Mouse (Mus musculus): ENCODE results near the gene Trpv4. TPM values are rescaled to one million over a fixed set of nuclear protein-coding genes. Genes with fewer than 3 reads are reported as not detected.

Trpv4 gene
- polyA plus RNA-seq, 1 experiment from 2014 or later: 0.53 TPM

DNA sequence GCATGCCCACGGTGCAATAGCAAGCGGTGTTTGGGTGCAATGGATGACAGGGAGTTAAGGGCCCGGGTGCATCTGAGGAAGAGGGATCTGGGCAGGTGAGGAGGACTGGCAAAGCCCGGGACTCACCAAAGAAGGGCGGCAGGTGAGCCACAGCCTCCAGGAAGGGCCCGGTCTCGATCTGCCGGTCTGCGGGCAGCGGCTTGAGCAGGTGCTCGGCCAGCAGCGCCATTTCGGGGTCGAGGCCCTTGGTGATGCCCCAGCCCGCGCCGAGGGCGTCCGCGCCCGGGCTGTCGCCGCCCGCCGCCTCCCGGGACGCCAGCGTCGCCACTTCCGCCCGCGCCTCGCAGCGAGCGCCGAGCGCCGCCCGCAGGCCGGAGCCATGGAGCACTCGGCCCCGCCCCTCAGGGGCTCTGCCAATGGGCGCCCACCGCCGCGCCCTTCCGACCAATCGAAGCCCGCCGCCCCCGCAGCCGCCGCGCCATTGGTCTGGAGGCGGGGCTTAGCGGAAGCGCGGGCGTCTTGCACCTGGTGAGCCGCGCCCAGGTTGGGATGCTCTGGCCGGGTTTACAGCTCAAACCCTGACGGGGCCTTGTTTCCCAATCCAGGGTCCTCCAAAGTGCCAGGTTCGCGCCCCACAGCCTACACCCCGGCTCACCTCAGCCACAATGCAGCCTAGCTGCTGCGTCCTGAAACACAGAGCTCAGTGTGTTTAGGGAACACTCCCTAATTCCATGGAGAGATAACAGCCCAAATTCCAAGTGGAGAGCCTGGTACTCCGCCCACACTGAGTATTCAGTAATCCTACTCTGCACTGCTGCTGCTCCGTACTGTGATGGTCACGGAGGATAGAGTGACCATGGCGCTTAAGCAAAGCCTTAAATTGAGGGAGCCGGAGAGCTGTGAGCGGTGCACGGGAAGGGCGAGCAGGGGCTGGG, 32.7 kb upstream of the Trpv4 start, which contains the start of gene Gltp:
Gltp (minus strand) TSS at position 352 of the 935 bp plus-strand sequence.
- no peaks in the 10 kb centered on the region for H3K36me3 ChIP-seq (ENCODE audit: control insufficient read depth, insufficient read depth)
- peak; percentile 98 for ATAC-seq (ENCODE audit: low read depth)
- H3K27ac ChIP-seq (ENCODE audit: low read length): 0 out of 2 replicates have a peak within 1 kb of the TSS, but pooled peaks have one; percentile 42
- 5% methylated on average over 66 of the region's 75 CpGs for WGBS (ENCODE audit: insufficient replicate concordance)
- peak within 1 kb of the TSS; percentile 99 for H3K4me2 ChIP-seq (ENCODE audit: low read depth, low read length)
- H3K9me3 ChIP-seq (replicated peaks; ENCODE audit: control insufficient read depth, low read length): no peaks in the 10 kb centered on the region
- H3K27me3 ChIP-seq (ENCODE audit: control insufficient read depth, insufficient read depth, low read depth, low read length): no peaks in the 10 kb centered on the region
- peak within 1 kb of the TSS; percentile 85 for H3K9ac ChIP-seq (ENCODE audit: low read depth, low read length)
- H3K4me3 ChIP-seq (ENCODE audit: low read depth, low read length): peak within 1 kb of the TSS; percentile 77
- H3K4me1 ChIP-seq (ENCODE audit: control insufficient read depth, low read depth, low read length): peaks cover 22% of the 10 kb centered on the region

DNA sequence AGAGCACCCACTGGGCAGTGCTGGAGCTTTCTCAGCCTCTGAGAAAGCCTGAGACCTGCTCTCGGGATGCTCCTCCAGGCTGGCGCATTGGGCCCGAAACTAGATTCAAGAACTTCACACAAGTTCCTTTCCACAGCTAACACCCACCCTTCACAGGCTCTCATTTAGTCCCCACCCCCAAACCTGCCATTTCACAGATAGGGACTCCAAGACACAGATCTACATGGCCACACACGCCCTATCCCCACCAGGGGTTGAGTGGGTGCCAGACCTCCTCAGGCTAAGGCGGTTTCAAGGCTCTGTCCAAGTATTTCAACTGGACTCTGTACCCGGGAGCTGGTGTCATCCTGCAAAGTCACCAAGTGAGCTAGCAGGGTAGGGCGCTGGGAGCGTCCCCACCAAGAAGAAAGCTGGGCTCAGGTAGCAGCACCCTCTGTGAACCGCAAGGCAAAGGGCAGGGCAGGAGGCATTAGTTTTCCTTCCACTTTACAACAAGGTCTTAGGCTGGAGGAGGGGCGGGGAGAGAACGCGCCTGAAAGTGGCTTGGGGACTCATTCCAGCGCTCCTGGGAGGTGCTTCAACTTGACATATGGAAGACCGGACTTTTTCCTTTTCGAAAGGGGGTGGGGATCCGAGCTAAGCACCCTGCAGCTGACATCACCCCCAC, 31.6 kb upstream of the Trpv4 start:
- 13% methylated on average over 16 of the region's 16 CpGs for WGBS (ENCODE audit: insufficient replicate concordance)
- ATAC-seq (ENCODE audit: low read depth): no peak
- Histone ChIP-seq H3K4me2 (ENCODE audit: low read depth, low read length) (peak overlapping the region; percentile 99), H3K4me3 (ENCODE audit: low read depth, low read length) (peak overlapping the region; percentile 77), H3K27me3 (ENCODE audit: control insufficient read depth, insufficient read depth, low read depth, low read length) (no peaks in the 10 kb centered on the region), H3K27ac (ENCODE audit: low read length) (no peak overlapping the region), H3K9ac (ENCODE audit: low read depth, low read length) (peak overlapping the region; percentile 85), H3K9me3 (replicated peaks; ENCODE audit: control insufficient read depth, low read length) (no peaks in the 10 kb centered on the region), H3K36me3 (ENCODE audit: control insufficient read depth, insufficient read depth) (no peaks in the 10 kb centered on the region), H3K4me1 (ENCODE audit: control insufficient read depth, low read depth, low read length) (peaks cover 22% of the 10 kb centered on the region)

GRCm38 (mm10) chr5:114688703-114689102, 30.5 kb upstream of the Trpv4 start:
- H3K4me2 ChIP-seq (ENCODE audit: low read depth, low read length): no peak overlapping the region
- no peaks in the 10 kb centered on the region for H3K36me3 ChIP-seq (ENCODE audit: control insufficient read depth, insufficient read depth)

DNA sequence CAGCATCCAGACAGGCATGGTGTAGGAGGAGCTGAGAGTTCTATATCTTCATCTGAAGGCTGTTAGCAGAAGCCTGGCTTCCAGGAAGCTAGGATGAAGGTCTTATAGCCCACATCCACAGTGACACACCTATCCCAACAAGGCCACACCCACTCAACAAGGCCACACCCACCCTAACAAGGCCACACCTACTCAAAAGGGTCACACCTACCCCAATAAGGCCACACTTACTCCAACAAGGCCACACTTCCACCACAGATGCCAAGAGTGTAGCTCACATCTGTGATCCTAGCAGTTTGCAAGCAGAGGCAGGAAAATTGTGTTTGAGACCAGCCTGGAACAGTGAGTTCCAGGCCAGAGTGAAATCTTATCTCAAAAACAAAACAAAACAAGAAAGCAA, 29.7 kb upstream of the Trpv4 start:
- no peak overlapping the region for H3K27ac ChIP-seq (ENCODE audit: low read length)
- H3K4me2 ChIP-seq (ENCODE audit: low read depth, low read length): no peak overlapping the region
- H3K9me3 ChIP-seq (replicated peaks; ENCODE audit: control insufficient read depth, low read length): no peaks in the 10 kb centered on the region
- no peak for ATAC-seq (ENCODE audit: low read depth)
- H3K4me1 ChIP-seq (ENCODE audit: control insufficient read depth, low read depth, low read length): peaks cover 22% of the 10 kb centered on the region
- H3K36me3 ChIP-seq (ENCODE audit: control insufficient read depth, insufficient read depth): no peaks in the 10 kb centered on the region
- no peaks in the 10 kb centered on the region for H3K27me3 ChIP-seq (ENCODE audit: control insufficient read depth, insufficient read depth, low read depth, low read length)
- no peak overlapping the region for H3K4me3 ChIP-seq (ENCODE audit: low read depth, low read length)
- no peak overlapping the region for H3K9ac ChIP-seq (ENCODE audit: low read depth, low read length)

More at GRCm38 (mm10) chr5:114688703-114689102, 30.5 kb upstream of the Trpv4 start:
- H3K4me1 ChIP-seq (ENCODE audit: control insufficient read depth, low read depth, low read length): peaks cover 22% of the 10 kb centered on the region
- no peaks in the 10 kb centered on the region for H3K9me3 ChIP-seq (replicated peaks; ENCODE audit: control insufficient read depth, low read length)
- H3K27me3 ChIP-seq (ENCODE audit: control insufficient read depth, insufficient read depth, low read depth, low read length): no peaks in the 10 kb centered on the region
- no peak overlapping the region for H3K4me3 ChIP-seq (ENCODE audit: low read depth, low read length)
- 81% methylated on average over 13 of the region's 13 CpGs for WGBS (ENCODE audit: insufficient replicate concordance)
- no peak for ATAC-seq (ENCODE audit: low read depth)
- no peak overlapping the region for H3K27ac ChIP-seq (ENCODE audit: low read length)
- no peak overlapping the region for H3K9ac ChIP-seq (ENCODE audit: low read depth, low read length)

- H3K4me2 ChIP-seq (ENCODE audit: low read depth, low read length): no peak overlapping the region
- no peaks in the 10 kb centered on the region for H3K27me3 ChIP-seq (ENCODE audit: control insufficient read depth, insufficient read depth, low read depth, low read length)
- H3K9me3 ChIP-seq (replicated peaks; ENCODE audit: control insufficient read depth, low read length): no peaks in the 10 kb centered on the region
- H3K9ac ChIP-seq (ENCODE audit: low read depth, low read length): no peak overlapping the region
- WGBS (ENCODE audit: insufficient replicate concordance): 87% methylated on average over 7 of the region's 7 CpGs
- no peak overlapping the region for H3K4me3 ChIP-seq (ENCODE audit: low read depth, low read length)
- no peak overlapping the region for H3K27ac ChIP-seq (ENCODE audit: low read length)
- peaks cover 22% of the 10 kb centered on the region for H3K4me1 ChIP-seq (ENCODE audit: control insufficient read depth, low read depth, low read length)
- H3K36me3 ChIP-seq (ENCODE audit: control insufficient read depth, insufficient read depth): no peaks in the 10 kb centered on the region
- ATAC-seq (ENCODE audit: low read depth): no peak
These were observed 28.5 kb upstream of the Trpv4 start for GRCm38 (mm10) chr5:114686726-114687210.

DNA sequence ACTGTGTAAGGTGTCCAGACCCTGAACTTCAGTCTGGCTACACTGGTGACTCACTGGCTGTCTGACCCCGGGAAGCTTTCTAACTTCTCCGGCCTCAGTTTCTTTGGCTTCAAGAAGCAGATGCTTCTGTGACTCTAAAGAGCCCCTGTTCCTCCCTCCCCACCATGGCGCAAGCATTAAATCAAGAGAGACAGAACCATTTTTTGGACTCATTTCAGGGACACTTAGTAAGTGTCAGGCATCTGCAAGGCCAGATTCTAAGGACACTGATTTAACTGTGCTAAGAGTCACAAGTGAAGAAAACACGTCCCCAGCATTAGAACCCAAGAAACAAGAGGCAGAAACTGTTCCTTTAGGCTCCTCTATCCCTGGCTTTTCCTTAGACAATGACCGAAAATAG, 27.8 kb upstream of the Trpv4 start:
- no peaks in the 10 kb centered on the region for H3K27me3 ChIP-seq (ENCODE audit: control insufficient read depth, insufficient read depth, low read depth, low read length)
- no peaks in the 10 kb centered on the region for H3K36me3 ChIP-seq (ENCODE audit: control insufficient read depth, insufficient read depth)
- WGBS (ENCODE audit: insufficient replicate concordance): 77% methylated on average over 5 of the region's 5 CpGs
- H3K9ac ChIP-seq (ENCODE audit: low read depth, low read length): no peak overlapping the region
- no peak overlapping the region for H3K27ac ChIP-seq (ENCODE audit: low read length)
- no peak overlapping the region for H3K4me3 ChIP-seq (ENCODE audit: low read depth, low read length)
- no peaks in the 10 kb centered on the region for H3K9me3 ChIP-seq (replicated peaks; ENCODE audit: control insufficient read depth, low read length)
- no peak overlapping the region for H3K4me2 ChIP-seq (ENCODE audit: low read depth, low read length)
- peaks cover 18% of the 10 kb centered on the region for H3K4me1 ChIP-seq (ENCODE audit: control insufficient read depth, low read depth, low read length)
- no peak for ATAC-seq (ENCODE audit: low read depth)

DNA sequence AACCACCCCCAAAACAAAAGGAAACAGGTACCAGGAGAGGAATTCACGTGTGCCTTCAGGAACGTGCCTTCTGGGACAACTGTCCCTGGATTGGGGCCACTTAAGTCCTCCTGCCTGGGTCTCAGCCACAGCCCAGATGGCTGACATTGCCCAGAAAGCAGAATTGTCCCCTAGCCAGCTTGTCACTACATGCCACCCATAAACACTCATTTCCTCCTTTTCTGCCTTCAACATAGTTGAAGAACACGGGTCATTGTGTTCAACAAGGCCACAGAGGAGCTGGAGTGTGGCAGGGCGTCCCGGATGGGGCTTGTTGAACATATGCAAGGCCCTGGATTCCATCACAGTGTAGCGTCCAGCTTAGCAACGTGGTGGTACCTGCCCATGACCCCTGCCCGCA, 23.5 kb upstream of the Trpv4 start:
- 53% methylated on average over 8 of the region's 8 CpGs for WGBS (ENCODE audit: insufficient replicate concordance)
- no peaks in the 10 kb centered on the region for H3K9me3 ChIP-seq (replicated peaks; ENCODE audit: control insufficient read depth, low read length)
- H3K4me1 ChIP-seq (ENCODE audit: control insufficient read depth, low read depth, low read length): no peaks in the 10 kb centered on the region
- no peak overlapping the region for H3K9ac ChIP-seq (ENCODE audit: low read depth, low read length)
- H3K4me2 ChIP-seq (ENCODE audit: low read depth, low read length): no peak overlapping the region
- no peaks in the 10 kb centered on the region for H3K36me3 ChIP-seq (ENCODE audit: control insufficient read depth, insufficient read depth)
- H3K27ac ChIP-seq (ENCODE audit: low read length): no peak overlapping the region
- H3K4me3 ChIP-seq (ENCODE audit: low read depth, low read length): no peak overlapping the region
- H3K27me3 ChIP-seq (ENCODE audit: control insufficient read depth, insufficient read depth, low read depth, low read length): no peaks in the 10 kb centered on the region
- ATAC-seq (ENCODE audit: low read depth): no peak

DNA sequence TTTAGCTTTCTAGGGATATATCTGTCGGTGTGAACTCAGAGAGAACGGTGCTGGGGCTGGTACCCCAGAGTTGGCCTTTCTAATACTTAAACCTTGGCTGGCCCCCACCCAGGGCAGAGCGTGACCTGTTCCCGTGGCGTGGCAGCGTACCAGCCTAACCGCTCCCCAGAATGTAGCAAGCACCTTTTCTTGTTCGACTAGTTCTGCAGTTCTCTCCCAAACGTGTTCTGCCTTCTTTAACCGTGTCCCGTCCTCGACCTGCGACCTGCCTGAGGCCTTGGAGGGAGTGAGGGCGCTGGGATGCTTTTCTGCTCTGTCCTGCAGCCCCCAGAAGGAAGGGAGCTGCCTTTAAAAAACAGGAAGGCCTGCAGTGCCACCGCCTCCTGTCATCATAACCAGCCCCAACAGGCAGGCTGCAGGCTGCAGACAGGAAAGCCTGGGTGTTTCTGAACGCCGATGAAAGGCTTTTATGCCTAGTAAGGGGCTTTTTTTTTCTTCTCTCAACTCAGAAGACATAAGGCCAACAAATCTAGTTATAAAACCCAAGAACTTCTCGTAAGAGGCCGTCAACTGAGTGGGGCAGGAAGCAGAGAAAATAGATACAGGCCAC, 22.6 kb upstream of the Trpv4 start:
- Histone ChIP-seq H3K27ac (ENCODE audit: low read length) (no peak overlapping the region), H3K4me3 (ENCODE audit: low read depth, low read length) (no peak overlapping the region), H3K36me3 (ENCODE audit: control insufficient read depth, insufficient read depth) (no peaks in the 10 kb centered on the region), H3K9me3 (replicated peaks; ENCODE audit: control insufficient read depth, low read length) (no peaks in the 10 kb centered on the region), H3K27me3 (ENCODE audit: control insufficient read depth, insufficient read depth, low read depth, low read length) (no peaks in the 10 kb centered on the region), H3K4me1 (ENCODE audit: control insufficient read depth, low read depth, low read length) (no peaks in the 10 kb centered on the region), H3K4me2 (ENCODE audit: low read depth, low read length) (no peak overlapping the region), H3K9ac (ENCODE audit: low read depth, low read length) (no peak overlapping the region)
- ATAC-seq (ENCODE audit: low read depth): no peak
- WGBS (ENCODE audit: insufficient replicate concordance): 44% methylated on average over 19 of the region's 19 CpGs
